Mouse (Mus musculus) liver, postnatal 0 days (tissue): ENCODE measurements around the gene Il17d. TPM values are rescaled to one million over a fixed set of nuclear protein-coding genes. Genes with fewer than 3 reads are reported as not detected.
A peak's percentile ranks its signal among the peaks of the same experiment; 100 is the strongest.

Source experiments
- ATAC-seq: fragments of 200-750 bp; cut with Nextera tagmentation; 2 replicates; pipeline ENCODE4 v1.8.0; 2017; ENCODE audit warnings: mild to moderate bottlenecking, moderate library complexity
- DNase-seq: peaks from one replicate; pipeline ENCODE4 v3.0.0-alpha.2; 2016
- H3K27ac ChIP-seq: fragments of 300-500 bp; sonication (generic); 2 replicates; pipeline ENCODE4 v1.5.1; 2014; ENCODE audit warnings: antibody characterized with exemption, moderate library complexity, mild to moderate bottlenecking, low read depth
- H3K27me3 ChIP-seq: fragments of 300-500 bp; sonication (generic); 2 replicates; pipeline ENCODE4 v1.6.1; 2014; ENCODE audit warnings: low read length, control low read depth, mixed read lengths; ENCODE audit not compliant: insufficient read depth
- H3K36me3 ChIP-seq: fragments of 300-500 bp; sonication (generic); replicated peaks from 2 replicates; pipeline ENCODE4 v1.6.1; 2014; ENCODE audit warnings: mild to moderate bottlenecking, control low read depth, low read length, moderate library complexity, mixed read lengths; ENCODE audit not compliant: insufficient read depth
- H3K4me1 ChIP-seq: fragments of 300-500 bp; sonication (generic); 2 replicates; pipeline ENCODE4 v1.6.1; 2014; ENCODE audit warnings: antibody characterized with exemption, mild to moderate bottlenecking, control low read depth; ENCODE audit not compliant: insufficient read depth
- H3K4me2 ChIP-seq: fragments of 300-500 bp; sonication (generic); 2 replicates; pipeline ENCODE4 v1.6.1; 2014; ENCODE audit warnings: low read depth, mild to moderate bottlenecking, low read length, moderate library complexity, mixed read lengths
- H3K4me3 ChIP-seq: fragments of 300-500 bp; sonication (generic); 2 replicates; pipeline ENCODE4 v1.5.1; 2014; ENCODE audit warnings: low read depth, low read length
- H3K9ac ChIP-seq: fragments of 300-500 bp; sonication (generic); replicated peaks from 2 replicates; pipeline ENCODE4 v1.6.1; 2014; ENCODE audit warnings: mild to moderate bottlenecking, moderate library complexity
- H3K9me3 ChIP-seq: fragments of 300-500 bp; sonication (generic); 2 replicates; pipeline ENCODE4 v1.6.1; 2016; ENCODE audit warnings: mild to moderate bottlenecking, control low read depth, low read length, mixed read lengths
- CTCF ChIP-seq: sonication (generic); IDR thresholded peaks from 2 replicates; pipeline ENCODE4 v1.5.1; 2016; ENCODE audit warnings: antibody characterized with exemption, low read depth
- EP300 ChIP-seq: IDR thresholded peaks from 2 replicates; pipeline ENCODE4 v1.6.1; 2016; ENCODE audit warnings: antibody characterized with exemption, low read depth, mild to moderate bottlenecking
- WGBS: fragments of 180-500 bp; shearing (Covaris S2); extraction: QIAGEN DNeasy Blood & Tissue Kit; methylation state at CpG from one replicate; pipeline ENCODE4 v1.1.7; 2014; ENCODE audit not compliant: insufficient replicate concordance; 5-methylcytosine and 5-hydroxymethylcytosine counted together
- polyA plus RNA-seq: library from polyadenylated mRNA; unstranded; fragments of >200 nt; fragmentation: Nextera tagmentation; extraction: Ambion mirVana; gene quantifications from 2 replicates; pipeline ENCODE4 v1.2.1, GENCODE M21; 2015

The Il17d gene
- polyA plus RNA-seq, 1 experiment from 2014 or later, result 0.19 TPM

GRCm38 (mm10) chr14:57503729-57504128 is 20.8 kb upstream of the Il17d start:
- no peaks in the 10 kb centered on the region for H3K9me3 ChIP-seq
- 79% methylated on average over 6 of the region's 6 CpGs for WGBS

GRCm38 (mm10) chr14:57509554-57509953 is 15.0 kb upstream of the Il17d start:
- no peaks in the 10 kb centered on the region for H3K9me3 ChIP-seq
- no peak overlapping the region for H3K27ac ChIP-seq
- TF ChIP-seq EP300 (no peak), CTCF (no peak)
- DNase-seq (no peak), ATAC-seq (no peak)
- no peak overlapping the region for H3K9ac ChIP-seq
- H3K4me2 ChIP-seq, result no peak overlapping the region
- no peak overlapping the region for H3K4me3 ChIP-seq
- 57% methylated on average over 6 of the region's 6 CpGs for WGBS
- no peaks in the 10 kb centered on the region for H3K27me3 ChIP-seq
- H3K4me1 ChIP-seq, result peaks cover 4% of the 10 kb centered on the region; the same call in 1 of the 2 replicates
- no peaks in the 10 kb centered on the region for H3K36me3 ChIP-seq

More at GRCm38 (mm10) chr14:57503729-57504128, 20.8 kb upstream of the Il17d start:
- TF ChIP-seq CTCF (no peak), EP300 (no peak)
- Histone ChIP-seq H3K27me3 (no peaks in the 10 kb centered on the region), H3K4me1 (no peaks in the 10 kb centered on the region), H3K27ac (no peak overlapping the region), H3K9ac (no peak overlapping the region), H3K4me2 (no peak overlapping the region), H3K4me3 (no peak overlapping the region), H3K36me3 (no peaks in the 10 kb centered on the region)
- ATAC-seq (no peak), DNase-seq (no peak)

- no peak overlapping the region for H3K9ac ChIP-seq
- 78% methylated on average over 6 of the region's 6 CpGs for WGBS
- TF ChIP-seq EP300 (no peak), CTCF (no peak)
Measured at GRCm38 (mm10) chr14:57515156-57515762, 9.3 kb upstream of the Il17d start.

DNA sequence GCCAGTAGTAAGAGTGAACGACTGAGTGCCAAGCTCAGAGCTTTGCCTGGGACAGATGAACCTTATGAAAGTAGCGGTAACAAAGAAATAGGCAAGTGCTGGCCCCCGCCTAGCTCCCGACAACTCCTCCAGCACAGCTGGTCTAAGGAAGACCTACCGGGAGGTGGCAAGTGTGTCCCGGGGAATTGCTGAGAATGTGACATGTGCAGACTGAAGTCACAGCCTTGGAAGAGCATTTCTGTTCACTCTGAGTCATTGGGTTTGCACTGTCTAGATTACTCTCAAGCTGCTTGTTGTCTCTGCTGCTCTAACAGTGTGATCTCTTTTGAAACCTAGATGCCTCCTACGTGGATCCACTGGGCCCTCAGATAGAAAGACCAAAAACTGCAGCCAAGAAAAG is 7.6 kb upstream of the Il17d start:
- WGBS, result 83% methylated on average over 7 of the region's 7 CpGs
- Histone ChIP-seq H3K4me3 (no peak overlapping the region), H3K9ac (no peak overlapping the region), H3K9me3 (no peaks in the 10 kb centered on the region), H3K27me3 (no peaks in the 10 kb centered on the region), H3K27ac (no peak overlapping the region), H3K36me3 (no peaks in the 10 kb centered on the region), H3K4me1 (no peaks in the 10 kb centered on the region), H3K4me2 (no peak overlapping the region)
- no peak for DNase-seq
- TF ChIP-seq CTCF (no peak), EP300 (no peak)
- no peak for ATAC-seq

More at GRCm38 (mm10) chr14:57515156-57515762, 9.3 kb upstream of the Il17d start:
- DNase-seq, result no peak
- no peaks in the 10 kb centered on the region for H3K27me3 ChIP-seq
- H3K4me2 ChIP-seq, result no peak overlapping the region
- H3K4me1 ChIP-seq, result no peaks in the 10 kb centered on the region
- ATAC-seq, result no peak
- no peak overlapping the region for H3K27ac ChIP-seq
- H3K36me3 ChIP-seq, result no peaks in the 10 kb centered on the region
- no peaks in the 10 kb centered on the region for H3K9me3 ChIP-seq
- no peak overlapping the region for H3K4me3 ChIP-seq

DNA sequence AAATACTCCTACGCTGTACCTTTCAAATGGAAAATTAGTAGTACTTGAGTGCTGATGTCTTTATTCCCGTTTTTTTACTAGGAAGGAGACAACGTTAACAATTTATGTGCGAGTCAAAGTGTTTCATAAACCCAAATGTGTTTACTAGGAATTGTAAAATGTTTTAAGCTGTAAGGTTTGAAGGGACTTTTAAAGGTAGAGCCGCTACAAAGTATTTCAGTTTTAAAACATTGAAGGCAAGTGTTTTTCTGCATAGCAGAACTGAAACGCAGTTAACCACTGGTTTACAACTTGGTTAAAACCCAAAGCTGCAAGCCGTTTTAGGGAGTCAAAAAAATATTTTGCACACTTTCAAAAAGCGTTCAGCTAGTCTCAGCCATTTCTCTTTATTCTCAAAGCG is 815 bp upstream of the Il17d start:
- no peak for DNase-seq
- H3K9ac ChIP-seq, result no peak overlapping the region
- no peak overlapping the region for H3K4me2 ChIP-seq
- peaks cover 33% of the 10 kb centered on the region for H3K27me3 ChIP-seq
- no peak for ATAC-seq
- H3K36me3 ChIP-seq, result no peaks in the 10 kb centered on the region
- no peak for TF ChIP-seq EP300
- TF ChIP-seq CTCF, result no peak
- 82% methylated on average over 9 of the region's 9 CpGs for WGBS
- no peak overlapping the region for H3K4me3 ChIP-seq
- no peak overlapping the region for H3K27ac ChIP-seq
- peaks cover 9% of the 10 kb centered on the region for H3K4me1 ChIP-seq
- H3K9me3 ChIP-seq, result no peaks in the 10 kb centered on the region

GRCm38 (mm10) chr14:57525388-57526049 is 942 bp downstream of the Il17d start:
- H3K4me3 ChIP-seq, result peak overlapping the region; percentile 64
- 1% methylated on average over 47 of the region's 60 CpGs for WGBS
- H3K36me3 ChIP-seq, result no peaks in the 10 kb centered on the region
- no peak overlapping the region for H3K27ac ChIP-seq
- H3K27me3 ChIP-seq, result peaks cover 33% of the 10 kb centered on the region
- peak overlapping the region; percentile 95 for H3K4me2 ChIP-seq
- H3K4me1 ChIP-seq, result peaks cover 13% of the 10 kb centered on the region
- H3K9me3 ChIP-seq, result no peaks in the 10 kb centered on the region
- ATAC-seq, result peak; percentile 89
- peak overlapping the region; percentile 52; the same call in 1 of the 2 replicates for H3K9ac ChIP-seq
- DNase-seq, result peak; percentile 78
- TF ChIP-seq EP300 (no peak), CTCF (no peak)
